Mouse (Mus musculus) ovary, postnatal 10 days (tissue): ENCODE results near the gene Cst13.
A peak's percentile ranks its signal among the peaks of the same experiment; 100 is the strongest.

Experiments
- DNase-seq: peaks from one replicate; pipeline ENCODE4 v3.0.0; 2022; ENCODE audit warnings: low spot score

The Cst13 gene

GRCm38 (mm10) chr2:148874617-148875334 is 54.9 kb downstream of the Cst13 start:
- no peak for DNase-seq

- peak; percentile 78 for DNase-seq
Measured at GRCm38 (mm10) chr2:148875335-148875811, 55.5 kb downstream of the Cst13 start, which contains the start of gene Cst3. TSS of gene Cst3 (minus strand) at chr2:148875692.

GRCm38 (mm10) chr2:148877016-148877770 is 57.3 kb downstream of the Cst13 start:
- no peak for DNase-seq

- no peak for DNase-seq
Measured at GRCm38 (mm10) chr2:148878641-148879130, 58.8 kb downstream of the Cst13 start.

- DNase-seq: no peak
Measured at GRCm38 (mm10) chr2:148879199-148879598, 59.3 kb downstream of the Cst13 start.
